Mouse (Mus musculus): ENCODE results near the gene Hdac10. TPM values are rescaled to one million over a fixed set of nuclear protein-coding genes. Genes with fewer than 3 reads are reported as not detected.
A peak's percentile ranks its signal among the peaks of the same experiment; 100 is the strongest.

The Hdac10 gene
- polyA plus RNA-seq, 1 experiment, result 11.7 TPM

GRCm38 (mm10) chr15:89170102-89170501, 41.6 kb upstream of the Hdac10 start:
- Histone ChIP-seq H3K79me2 (ENCODE audit: control insufficient read depth, insufficient read depth) (peaks cover 71% of the 10 kb centered on the region), H3K36me3 (ENCODE audit: control insufficient read depth, insufficient read depth) (peaks cover 24% of the 10 kb centered on the region), H3K4me2 (ENCODE audit: low read depth) (peak overlapping the region; percentile 78), H3K27me3 (ENCODE audit: control insufficient read depth, insufficient read depth, insufficient read length) (no peaks in the 10 kb centered on the region), H3K4me3 (no peak overlapping the region), H3ac (ENCODE audit: control insufficient read depth, insufficient read length) (no peak overlapping the region)
- TF ChIP-seq TCF3 (IDR thresholded peaks at IDR 0.05; ENCODE audit: insufficient read length, low read depth), result no peak
- TF ChIP-seq POLR2AphosphoS2 (IDR thresholded peaks at IDR 0.05; ENCODE audit: insufficient read length, low read depth), result no peak
- TF ChIP-seq MYOG (IDR thresholded peaks at IDR 0.05; ENCODE audit: control insufficient read depth in 1 of 3, insufficient read depth in 1 of 3, insufficient read length in 2 of 3, low read depth in 2 of 3), result no peak
- no peak for TF ChIP-seq MAX (IDR thresholded peaks at IDR 0.05; ENCODE audit: low read depth)
- TF ChIP-seq TCF12 (IDR thresholded peaks at IDR 0.05; ENCODE audit: insufficient read depth, poor library complexity, severe bottlenecking), result no peak
- TF ChIP-seq REST (IDR thresholded peaks at IDR 0.05; ENCODE audit: insufficient read depth, insufficient read length), result no peak
- TF ChIP-seq CEBPB (IDR thresholded peaks at IDR 0.05; ENCODE audit: insufficient read depth, poor library complexity, severe bottlenecking), result no peak
- TF ChIP-seq MYOD1 (IDR thresholded peaks at IDR 0.05; ENCODE audit: control insufficient read depth in 1 of 3, insufficient read length in 2 of 3, low read depth in 2 of 3), result no peak
- no peak for TF ChIP-seq POLR2A (IDR thresholded peaks at IDR 0.05; ENCODE audit: insufficient read length, low read depth)
- TF ChIP-seq USF1 (IDR thresholded peaks at IDR 0.05; ENCODE audit: low read depth), result no peak
- no peak for TF ChIP-seq SRF (IDR thresholded peaks at IDR 0.05; ENCODE audit: control insufficient read depth, insufficient read length, low read depth)
- no peak for TF ChIP-seq E2F4 (IDR thresholded peaks at IDR 0.05; ENCODE audit: insufficient read depth)

- Histone ChIP-seq H3K36me3 (ENCODE audit: control insufficient read depth, insufficient read depth) (peaks cover 30% of the 10 kb centered on the region), H3K4me3 (peak overlapping the region; percentile 3)
- TF ChIP-seq POLR2AphosphoS2 (IDR thresholded peaks at IDR 0.05; ENCODE audit: insufficient read length, low read depth), result peak; percentile 53
- peak; percentile 3 for TF ChIP-seq TCF12 (IDR thresholded peaks at IDR 0.05; ENCODE audit: insufficient read depth, poor library complexity, severe bottlenecking)
- no peak for TF ChIP-seq SRF (IDR thresholded peaks at IDR 0.05; ENCODE audit: control insufficient read depth, insufficient read length, low read depth)
- peak in 2 of 3 experiments; percentile 56 to 87 for TF ChIP-seq MYOD1 (IDR thresholded peaks at IDR 0.05; ENCODE audit: control insufficient read depth in 1 of 3, insufficient read length in 2 of 3, low read depth in 2 of 3)
- TF ChIP-seq TCF3 (IDR thresholded peaks at IDR 0.05; ENCODE audit: insufficient read length, low read depth), result peak; percentile 36
- no peak for TF ChIP-seq MAX (IDR thresholded peaks at IDR 0.05; ENCODE audit: low read depth)
- TF ChIP-seq REST (IDR thresholded peaks at IDR 0.05; ENCODE audit: insufficient read depth, insufficient read length), result no peak
- peak in 2 of 3 experiments; percentile 62 to 89 for TF ChIP-seq MYOG (IDR thresholded peaks at IDR 0.05; ENCODE audit: control insufficient read depth in 1 of 3, insufficient read depth in 1 of 3, insufficient read length in 2 of 3, low read depth in 2 of 3)
- no peak for TF ChIP-seq E2F4 (IDR thresholded peaks at IDR 0.05; ENCODE audit: insufficient read depth)
- no peak for TF ChIP-seq CEBPB (IDR thresholded peaks at IDR 0.05; ENCODE audit: insufficient read depth, poor library complexity, severe bottlenecking)
- TF ChIP-seq POLR2A (IDR thresholded peaks at IDR 0.05; ENCODE audit: insufficient read length, low read depth), result peak; percentile 45
- TF ChIP-seq USF1 (IDR thresholded peaks at IDR 0.05; ENCODE audit: low read depth), result no peak
Observed at GRCm38 (mm10) chr15:89169431-89169830, 40.9 kb upstream of the Hdac10 start.

GRCm38 (mm10) chr15:89168922-89169321, 40.4 kb upstream of the Hdac10 start:
- Histone ChIP-seq H3K27me3 (ENCODE audit: control insufficient read depth, insufficient read depth, insufficient read length) (no peaks in the 10 kb centered on the region), H3K4me2 (ENCODE audit: low read depth) (peak overlapping the region; percentile 78), H3ac (ENCODE audit: control insufficient read depth, insufficient read length) (no peak overlapping the region), H3K79me2 (ENCODE audit: control insufficient read depth, insufficient read depth) (peaks cover 59% of the 10 kb centered on the region), H3K4me3 (peak overlapping the region; percentile 3), H3K36me3 (ENCODE audit: control insufficient read depth, insufficient read depth) (peaks cover 34% of the 10 kb centered on the region)
- TF ChIP-seq POLR2AphosphoS2 (IDR thresholded peaks at IDR 0.05; ENCODE audit: insufficient read length, low read depth), result no peak
- TF ChIP-seq POLR2A (IDR thresholded peaks at IDR 0.05; ENCODE audit: insufficient read length, low read depth), result peak; percentile 5

More at GRCm38 (mm10) chr15:89169431-89169830, 40.9 kb upstream of the Hdac10 start:
- Histone ChIP-seq H3ac (ENCODE audit: control insufficient read depth, insufficient read length) (no peak overlapping the region), H3K79me2 (ENCODE audit: control insufficient read depth, insufficient read depth) (peaks cover 64% of the 10 kb centered on the region), H3K27me3 (ENCODE audit: control insufficient read depth, insufficient read depth, insufficient read length) (no peaks in the 10 kb centered on the region), H3K4me2 (ENCODE audit: low read depth) (peak overlapping the region; percentile 78)

DNA sequence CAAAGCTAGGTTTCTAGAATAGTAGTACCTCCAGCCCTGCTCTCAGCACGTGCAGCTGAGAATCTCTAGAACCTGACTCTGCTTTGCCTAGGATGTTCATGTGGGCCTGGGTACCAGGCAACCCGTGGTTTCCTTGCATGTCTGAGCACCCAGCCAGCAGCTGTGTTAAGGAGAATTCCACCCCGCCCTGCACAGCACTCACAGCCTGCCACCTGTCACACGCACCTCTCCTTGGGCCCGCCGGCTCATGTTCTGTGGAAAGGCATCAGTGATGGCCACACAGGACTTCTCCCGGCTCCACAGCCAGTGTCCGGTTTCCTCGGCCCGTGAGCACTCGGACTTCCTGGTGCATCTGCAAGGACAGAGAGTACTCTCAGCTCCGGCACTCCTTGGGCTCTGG, 37.0 kb upstream of the Hdac10 start:
- H3K27me3 ChIP-seq (ENCODE audit: control insufficient read depth, insufficient read depth, insufficient read length), result no peaks in the 10 kb centered on the region
- H3K4me2 ChIP-seq (ENCODE audit: low read depth), result no peak overlapping the region
- peaks cover 26% of the 10 kb centered on the region for H3K79me2 ChIP-seq (ENCODE audit: control insufficient read depth, insufficient read depth)
- no peak overlapping the region for H3ac ChIP-seq (ENCODE audit: control insufficient read depth, insufficient read length)
- TF ChIP-seq SRF (IDR thresholded peaks at IDR 0.05; ENCODE audit: control insufficient read depth, insufficient read length, low read depth) (no peak), TCF3 (IDR thresholded peaks at IDR 0.05; ENCODE audit: insufficient read length, low read depth) (peak; percentile 78), TCF12 (IDR thresholded peaks at IDR 0.05; ENCODE audit: insufficient read depth, poor library complexity, severe bottlenecking) (peak; percentile 36), USF1 (IDR thresholded peaks at IDR 0.05; ENCODE audit: low read depth) (no peak), MYOD1 (IDR thresholded peaks at IDR 0.05; ENCODE audit: control insufficient read depth in 1 of 3, insufficient read length in 2 of 3, low read depth in 2 of 3) (peak in 2 of 3 experiments; percentile 83 to 99), E2F4 (IDR thresholded peaks at IDR 0.05; ENCODE audit: insufficient read depth) (no peak), POLR2AphosphoS2 (IDR thresholded peaks at IDR 0.05; ENCODE audit: insufficient read length, low read depth) (no peak), CEBPB (IDR thresholded peaks at IDR 0.05; ENCODE audit: insufficient read depth, poor library complexity, severe bottlenecking) (no peak), MAX (IDR thresholded peaks at IDR 0.05; ENCODE audit: low read depth) (no peak), REST (IDR thresholded peaks at IDR 0.05; ENCODE audit: insufficient read depth, insufficient read length) (no peak), POLR2A (IDR thresholded peaks at IDR 0.05; ENCODE audit: insufficient read length, low read depth) (no peak), MYOG (IDR thresholded peaks at IDR 0.05; ENCODE audit: control insufficient read depth in 1 of 3, insufficient read depth in 1 of 3, insufficient read length in 2 of 3, low read depth in 2 of 3) (peak; percentile 28 to 97 (median 91))
- no peak overlapping the region for H3K4me3 ChIP-seq
- H3K36me3 ChIP-seq (ENCODE audit: control insufficient read depth, insufficient read depth), result peaks cover 59% of the 10 kb centered on the region

- Histone ChIP-seq H3K79me2 (ENCODE audit: control insufficient read depth, insufficient read depth) (no peaks in the 10 kb centered on the region), H3K36me3 (ENCODE audit: control insufficient read depth, insufficient read depth) (peaks cover 70% of the 10 kb centered on the region), H3K4me3 (no peak overlapping the region), H3K27me3 (ENCODE audit: control insufficient read depth, insufficient read depth, insufficient read length) (no peaks in the 10 kb centered on the region), H3K4me2 (ENCODE audit: low read depth) (no peak overlapping the region), H3ac (ENCODE audit: control insufficient read depth, insufficient read length) (no peak overlapping the region)
- no peak for TF ChIP-seq TCF3 (IDR thresholded peaks at IDR 0.05; ENCODE audit: insufficient read length, low read depth)
- TF ChIP-seq USF1 (IDR thresholded peaks at IDR 0.05; ENCODE audit: low read depth), result no peak
Observed at GRCm38 (mm10) chr15:89161397-89161796, 32.9 kb upstream of the Hdac10 start.
